Mouse (Mus musculus): Measurements from ENCODE around the gene Acss1. TPM values are rescaled to one million over a fixed set of nuclear protein-coding genes. Genes with fewer than 3 reads are reported as not detected.

Gene Acss1
- total RNA-seq, 2 experiments from 2014 or later: 19.9 to 26.2 TPM

- DNase-seq (ENCODE audit: low spot score): no peak
Measured at GRCm38 (mm10) chr2:150666723-150667064, 1.6 kb downstream of the Acss1 start.

- peak; percentile 18 for DNase-seq (ENCODE audit: low spot score)
Measured at GRCm38 (mm10) chr2:150665534-150666451, 2.5 kb downstream of the Acss1 start.

GRCm38 (mm10) chr2:150665006-150665405 is 3.3 kb downstream of the Acss1 start:
- no peak for DNase-seq (ENCODE audit: low spot score)

GRCm38 (mm10) chr2:150664152-150664920 is 4.0 kb downstream of the Acss1 start:
- no peak for DNase-seq (ENCODE audit: low spot score)

GRCm38 (mm10) chr2:150663255-150663654 is 5.0 kb downstream of the Acss1 start:
- peak; percentile 72 for DNase-seq (ENCODE audit: low spot score)

- no peak for DNase-seq (ENCODE audit: low spot score)
Measured at GRCm38 (mm10) chr2:150662007-150662406, 6.3 kb downstream of the Acss1 start.

- DNase-seq (ENCODE audit: low spot score): no peak
Measured at GRCm38 (mm10) chr2:150660668-150661451, 7.4 kb downstream of the Acss1 start.

- DNase-seq (ENCODE audit: low spot score): no peak
Measured at GRCm38 (mm10) chr2:150660049-150660448, 8.3 kb downstream of the Acss1 start.

- DNase-seq (ENCODE audit: low spot score): no peak
Measured at GRCm38 (mm10) chr2:150656975-150657768, 11.1 kb downstream of the Acss1 start.

- no peak for DNase-seq (ENCODE audit: low spot score)
Measured at GRCm38 (mm10) chr2:150656112-150656511, 12.2 kb downstream of the Acss1 start.

- peak; percentile 34 for DNase-seq (ENCODE audit: low spot score)
Measured at GRCm38 (mm10) chr2:150655290-150655689, 13.0 kb downstream of the Acss1 start.

GRCm38 (mm10) chr2:150654814-150655213 is 13.5 kb downstream of the Acss1 start:
- no peak for DNase-seq (ENCODE audit: low spot score)

- DNase-seq (ENCODE audit: low spot score): no peak
Measured at GRCm38 (mm10) chr2:150651366-150651765, 16.9 kb downstream of the Acss1 start.

GRCm38 (mm10) chr2:150650511-150651074 is 17.7 kb downstream of the Acss1 start:
- no peak for DNase-seq (ENCODE audit: low spot score)

- DNase-seq (ENCODE audit: low spot score): no peak
Measured at GRCm38 (mm10) chr2:150648300-150648895, 19.9 kb downstream of the Acss1 start.

- DNase-seq (ENCODE audit: low spot score): no peak
Measured at GRCm38 (mm10) chr2:150647681-150648299, 20.5 kb downstream of the Acss1 start.

GRCm38 (mm10) chr2:150646411-150647121 is 21.7 kb downstream of the Acss1 start:
- no peak for DNase-seq (ENCODE audit: low spot score)

- DNase-seq (ENCODE audit: low spot score): no peak
Measured at GRCm38 (mm10) chr2:150645225-150645624, 23.1 kb downstream of the Acss1 start.
